Mouse (Mus musculus) MEL (cell line): ENCODE data around the gene Radil.

ENCODE experiments used
- BHLHE40 ChIP-seq: IDR thresholded peaks from 2 replicates; pipeline ENCODE4 v1.6.1; 2012; ENCODE audit warnings: low read depth, mild to moderate bottlenecking, inconsistent platforms, low read length, improper control_type of control experiment, borderline replicate concordance
- CHD2 ChIP-seq: IDR thresholded peaks from 2 replicates; pipeline ENCODE4 v1.6.1; 2011; ENCODE audit warnings: low read length, improper control_type of control experiment
- CTCF ChIP-seq, 3 experiments: IDR thresholded peaks in 2 of 3; conservative IDR thresholded peaks in 1 of 3; 2 replicates each; pipeline ENCODE4 v1.5.1; 2011 to 2012; ENCODE audit warnings: low read length in 3 of 3, low read depth in 2 of 3, mild to moderate bottlenecking in 2 of 3, improper control_type of control experiment in 1 of 3, inconsistent platforms in 1 of 3, mixed read lengths in 1 of 3, moderate library complexity in 1 of 3; ENCODE audit not compliant: control insufficient read depth in 1 of 3, insufficient read depth in 1 of 3, poor library complexity in 1 of 3, severe bottlenecking in 1 of 3
- EP300 ChIP-seq, 2 experiments: IDR thresholded peaks; 2 replicates each; pipeline ENCODE4 v1.6.1; 2011; ENCODE audit warnings: improper control_type of control experiment in 2 of 2, low read length in 2 of 2, low read depth in 1 of 2, mild to moderate bottlenecking in 1 of 2
- ETS1 ChIP-seq: IDR thresholded peaks from 2 replicates; pipeline ENCODE4 v1.6.1; 2012; ENCODE audit warnings: low read depth, mild to moderate bottlenecking, inconsistent platforms, low read length, improper control_type of control experiment, moderate library complexity
- HCFC1 ChIP-seq: IDR thresholded peaks from 2 replicates; pipeline ENCODE4 v1.6.1; 2012; ENCODE audit warnings: low read depth, mild to moderate bottlenecking, inconsistent platforms, low read length, improper control_type of control experiment, moderate library complexity
- MAX ChIP-seq: IDR thresholded peaks from 2 replicates; pipeline ENCODE4 v1.6.1; 2011; ENCODE audit warnings: low read length, improper control_type of control experiment
- MAZ ChIP-seq: IDR thresholded peaks from 2 replicates; pipeline ENCODE4 v1.6.1; 2012; ENCODE audit warnings: low read depth, mild to moderate bottlenecking, inconsistent platforms, low read length, improper control_type of control experiment
- NRF1 ChIP-seq: IDR thresholded peaks from 2 replicates; pipeline ENCODE4 v1.6.1; 2014; ENCODE audit warnings: low read depth, mild to moderate bottlenecking, inconsistent platforms, low read length, improper control_type of control experiment, moderate library complexity; ENCODE audit not compliant: poor library complexity, insufficient read depth, severe bottlenecking
- POLR2A ChIP-seq, 2 experiments: IDR thresholded peaks; 2 replicates each; pipeline ENCODE4 v1.6.1; 2011 to 2012; ENCODE audit warnings: low read length in 2 of 2, mild to moderate bottlenecking in 2 of 2, control low read depth in 1 of 2, improper control_type of control experiment in 1 of 2, low read depth in 1 of 2, moderate library complexity in 1 of 2; ENCODE audit not compliant: control insufficient read depth in 1 of 2, insufficient read depth in 1 of 2, poor library complexity in 1 of 2
- TAL1 ChIP-seq: IDR thresholded peaks from 2 replicates; pipeline ENCODE4 v1.6.1; 2012; ENCODE audit warnings: mild to moderate bottlenecking, inconsistent platforms, low read length, moderate library complexity, mixed read lengths
- TCF12 ChIP-seq: IDR thresholded peaks from 2 replicates; pipeline ENCODE4 v1.6.1; 2014; ENCODE audit warnings: low read depth, mild to moderate bottlenecking, inconsistent platforms, low read length, improper control_type of control experiment, moderate library complexity
- USF2 ChIP-seq, 2 experiments: IDR thresholded peaks; 2 replicates each; pipeline ENCODE4 v1.6.1; 2011 to 2012; ENCODE audit warnings: improper control_type of control experiment in 2 of 2, low read length in 2 of 2, borderline replicate concordance in 1 of 2, inconsistent platforms in 1 of 2, low read depth in 1 of 2, mild to moderate bottlenecking in 1 of 2; ENCODE audit not compliant: insufficient read depth in 1 of 2
- ZNF384 ChIP-seq: IDR thresholded peaks from 2 replicates; pipeline ENCODE4 v1.6.1; 2012; ENCODE audit warnings: low read depth, mild to moderate bottlenecking, inconsistent platforms, low read length, improper control_type of control experiment

GRCm38 (mm10) chr5:142545014-142545795, 5.7 kb downstream of the Radil start:
- no peak for TF ChIP-seq CHD2
- TF ChIP-seq CTCF (IDR thresholded peaks at IDR 0.05 in 2 of 3, conservative IDR thresholded peaks at IDR 0.05 in 1 of 3; ENCODE audit: control insufficient read depth in 1 of 3, insufficient read depth in 1 of 3, low read depth in 2 of 3, low read length in 3 of 3, poor library complexity in 1 of 3, severe bottlenecking in 1 of 3) = no peak
- no peak for TF ChIP-seq MAX
- no peak for TF ChIP-seq POLR2A (IDR thresholded peaks at IDR 0.05; ENCODE audit: control insufficient read depth in 1 of 2, insufficient read depth in 1 of 2, low read depth in 1 of 2, low read length in 2 of 2, poor library complexity in 1 of 2)
- TF ChIP-seq HCFC1 = no peak
- TF ChIP-seq TCF12 = no peak
- no peak for TF ChIP-seq USF2 (IDR thresholded peaks at IDR 0.05; ENCODE audit: borderline replicate concordance in 1 of 2, insufficient read depth in 1 of 2, low read depth in 1 of 2, low read length in 2 of 2)
- TF ChIP-seq MAZ = no peak
- no peak for TF ChIP-seq TAL1
- no peak for TF ChIP-seq EP300 (IDR thresholded peaks at IDR 0.05; ENCODE audit: low read depth in 1 of 2, low read length in 2 of 2)
- no peak for TF ChIP-seq NRF1
- TF ChIP-seq BHLHE40 = no peak
- TF ChIP-seq ZNF384 = no peak
- no peak for TF ChIP-seq ETS1
